Mouse (Mus musculus) midbrain, embryonic 16.5 days (tissue): Measurements from ENCODE around the gene Epyc. TPM values are rescaled to one million over a fixed set of nuclear protein-coding genes. Genes with fewer than 3 reads are reported as not detected.

ENCODE experiments used
- ATAC-seq: fragments of 200-750 bp; cut with Nextera tagmentation; 2 replicates; pipeline ENCODE4 v1.8.0; 2017; ENCODE audit warnings: moderate TSS enrichment
- H3K27ac ChIP-seq: fragments of 300-500 bp; sonication (generic); 2 replicates; pipeline ENCODE4 v1.5.1; 2014; ENCODE audit warnings: mild to moderate bottlenecking, low read length, mixed read lengths
- H3K27me3 ChIP-seq: fragments of 300-500 bp; sonication (generic); 2 replicates; pipeline ENCODE4 v1.6.1; 2014; ENCODE audit warnings: low read depth, low read length, mixed read lengths; ENCODE audit not compliant: control insufficient read depth, insufficient read depth
- H3K36me3 ChIP-seq: fragments of 300-500 bp; sonication (generic); 2 replicates; pipeline ENCODE4 v1.6.1; 2014; ENCODE audit warnings: mild to moderate bottlenecking, low read length, moderate library complexity, mixed read lengths; ENCODE audit not compliant: control insufficient read depth, insufficient read depth
- H3K4me1 ChIP-seq: fragments of 300-500 bp; sonication (generic); 2 replicates; pipeline ENCODE4 v1.6.1; 2014; ENCODE audit warnings: mild to moderate bottlenecking, low read length, mixed read lengths; ENCODE audit not compliant: control insufficient read depth, insufficient read depth
- H3K4me2 ChIP-seq: fragments of 300-500 bp; sonication (generic); 2 replicates; pipeline ENCODE4 v1.6.1; 2014; ENCODE audit warnings: mild to moderate bottlenecking, low read length, mixed read lengths
- H3K4me3 ChIP-seq: fragments of 300-500 bp; sonication (generic); 2 replicates; pipeline ENCODE4 v1.5.1; 2014; ENCODE audit warnings: low read depth, mild to moderate bottlenecking, low read length, moderate library complexity, mixed read lengths
- H3K9ac ChIP-seq: fragments of 300-500 bp; sonication (generic); 2 replicates; pipeline ENCODE4 v1.6.1; 2014; ENCODE audit warnings: low read depth, low read length, mixed read lengths
- H3K9me3 ChIP-seq: fragments of 300-500 bp; sonication (generic); replicated peaks from 2 replicates; pipeline ENCODE4 v1.6.1; 2014; ENCODE audit warnings: mild to moderate bottlenecking, low read length, mixed read lengths; ENCODE audit not compliant: control insufficient read depth, poor library complexity, severe bottlenecking
- WGBS: fragments of 180-500 bp; shearing (Covaris S2); extraction: QIAGEN DNeasy Blood & Tissue Kit; methylation state at CpG from one replicate; pipeline ENCODE4 v1.1.7; 2014; 5-methylcytosine and 5-hydroxymethylcytosine counted together
- polyA plus RNA-seq: library from polyadenylated mRNA; unstranded; fragments of >200 nt; fragmentation: Nextera tagmentation; extraction: Ambion mirVana; gene quantifications from 2 replicates; pipeline ENCODE4 v1.2.1, GENCODE M21; 2015

The Epyc gene
- polyA plus RNA-seq, 1 experiment from 2014 or later, result 0.57 TPM

DNA sequence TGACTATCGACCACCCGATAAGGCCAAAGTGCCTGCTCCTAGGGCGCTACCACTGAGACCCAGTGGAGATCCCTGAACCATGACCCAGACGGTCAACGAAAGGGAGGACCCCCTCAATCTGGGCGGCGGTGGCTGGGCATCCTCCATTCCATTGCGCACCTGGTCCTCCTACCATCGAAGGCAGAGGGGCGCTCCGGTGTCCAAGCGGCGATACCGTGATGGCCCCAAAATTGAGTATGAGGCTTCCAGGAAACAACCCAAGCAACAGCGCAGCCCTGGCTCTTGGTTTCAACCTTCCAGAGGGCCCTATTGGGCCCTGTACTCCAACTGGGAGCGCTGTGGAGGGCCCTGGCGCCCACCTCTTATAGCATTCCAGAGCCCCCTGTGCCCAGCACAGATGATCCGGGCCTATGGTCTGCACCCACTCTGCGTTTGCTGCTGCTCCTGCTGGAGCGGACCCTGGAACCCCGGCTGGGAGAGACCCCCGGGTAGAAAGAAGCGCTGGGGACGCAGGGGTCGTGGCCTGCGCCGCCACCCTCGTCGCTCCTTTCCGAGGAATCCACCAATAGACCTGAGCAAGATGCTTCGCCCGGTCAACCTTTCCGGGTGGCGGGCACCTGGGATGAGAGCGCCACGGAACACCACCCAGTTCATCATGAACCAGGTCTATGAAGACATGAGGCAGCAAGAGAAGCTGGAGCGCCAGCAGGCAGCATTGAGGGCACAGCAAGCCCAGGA is 49.7 kb downstream of the Epyc start:
- no peak for ATAC-seq
- 94% methylated on average over 37 of the region's 37 CpGs for WGBS
- Histone ChIP-seq H3K27ac (no peak overlapping the region), H3K4me2 (no peak overlapping the region), H3K9me3 (no peaks in the 10 kb centered on the region), H3K4me3 (no peak overlapping the region), H3K36me3 (no peaks in the 10 kb centered on the region), H3K9ac (no peak overlapping the region), H3K27me3 (no peaks in the 10 kb centered on the region), H3K4me1 (no peaks in the 10 kb centered on the region)

GRCm38 (mm10) chr10:97702321-97702720 is 58.5 kb downstream of the Epyc start:
- no peak overlapping the region for H3K27ac ChIP-seq
- no peak overlapping the region for H3K4me2 ChIP-seq
- H3K4me3 ChIP-seq, result no peak overlapping the region
- H3K9me3 ChIP-seq, result no peaks in the 10 kb centered on the region
- H3K9ac ChIP-seq, result no peak overlapping the region
- H3K4me1 ChIP-seq, result no peaks in the 10 kb centered on the region
- no peaks in the 10 kb centered on the region for H3K27me3 ChIP-seq
- no peaks in the 10 kb centered on the region for H3K36me3 ChIP-seq
- no peak for ATAC-seq

GRCm38 (mm10) chr10:97704562-97704961 is 60.7 kb downstream of the Epyc start:
- Histone ChIP-seq H3K4me1 (no peaks in the 10 kb centered on the region), H3K4me3 (no peak overlapping the region), H3K4me2 (no peak overlapping the region), H3K27me3 (no peaks in the 10 kb centered on the region), H3K27ac (no peak overlapping the region), H3K9ac (no peak overlapping the region), H3K36me3 (no peaks in the 10 kb centered on the region), H3K9me3 (no peaks in the 10 kb centered on the region)
- ATAC-seq, result no peak
- 46% methylated on average over 1 of the region's 1 CpGs for WGBS

- no peak overlapping the region for H3K27ac ChIP-seq
- 5% methylated on average over 5 of the region's 5 CpGs for WGBS
Observed at GRCm38 (mm10) chr10:97712687-97713086, 68.8 kb downstream of the Epyc start.

DNA sequence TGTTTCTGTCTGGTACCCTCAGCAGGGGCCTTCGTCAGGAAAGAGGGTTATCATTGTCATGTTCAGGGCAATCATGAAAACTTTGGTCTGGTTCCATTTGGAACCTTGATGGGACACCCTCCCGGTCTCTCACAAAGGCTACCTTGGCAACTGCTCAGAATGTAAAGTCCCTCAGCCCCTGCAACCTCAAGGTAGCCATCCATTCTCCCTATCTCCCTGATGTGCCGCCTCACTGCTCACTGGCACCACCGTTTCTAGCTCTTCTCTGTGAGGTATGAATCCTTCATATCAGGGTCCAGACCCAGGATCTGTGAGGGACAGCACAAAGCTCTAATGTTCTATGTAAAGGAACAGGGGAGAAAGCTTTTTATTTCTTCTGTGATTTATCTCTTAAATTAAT is 70.7 kb downstream of the Epyc start:
- no peak for ATAC-seq
- no peaks in the 10 kb centered on the region for H3K36me3 ChIP-seq

More at GRCm38 (mm10) chr10:97712687-97713086, 68.8 kb downstream of the Epyc start:
- Histone ChIP-seq H3K9ac (no peak overlapping the region), H3K4me3 (no peak overlapping the region), H3K9me3 (no peaks in the 10 kb centered on the region), H3K27me3 (no peaks in the 10 kb centered on the region), H3K36me3 (no peaks in the 10 kb centered on the region), H3K4me2 (no peak overlapping the region), H3K4me1 (no peaks in the 10 kb centered on the region)
- ATAC-seq, result peak; percentile 85

DNA sequence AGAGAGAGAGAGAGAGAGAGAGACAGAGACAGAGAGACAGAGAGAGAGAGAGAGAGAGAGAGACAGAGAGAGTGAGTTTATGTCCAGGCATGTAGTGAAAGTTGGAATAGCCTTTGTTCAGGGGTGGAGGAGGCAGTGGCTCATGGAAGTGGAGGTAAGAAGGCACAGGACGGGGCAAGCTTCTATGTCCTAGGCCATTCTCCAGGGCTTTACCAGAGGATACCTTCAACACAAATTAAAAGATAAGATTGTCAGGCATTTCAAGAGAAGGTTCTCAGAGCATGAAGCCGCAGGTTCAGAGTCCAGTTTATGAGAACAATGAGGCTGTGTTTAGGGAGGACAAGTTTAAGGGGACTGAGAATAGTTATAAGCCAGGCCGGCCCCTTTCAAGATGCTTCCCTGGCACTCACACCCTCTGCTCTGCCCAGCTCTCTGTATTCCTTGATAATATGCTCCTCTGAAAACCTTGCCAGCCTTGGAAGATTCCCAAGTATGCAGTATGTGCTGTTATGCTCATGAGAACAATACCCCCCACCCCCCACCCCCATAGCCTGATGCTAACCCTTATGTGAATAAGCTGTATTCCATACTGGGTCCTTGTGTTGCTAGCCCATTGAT is 71.5 kb downstream of the Epyc start:
- no peak overlapping the region for H3K9ac ChIP-seq
- H3K36me3 ChIP-seq, result no peaks in the 10 kb centered on the region
- H3K9me3 ChIP-seq, result no peaks in the 10 kb centered on the region
- no peak overlapping the region for H3K27ac ChIP-seq
- no peak for ATAC-seq
- H3K4me1 ChIP-seq, result no peaks in the 10 kb centered on the region
- H3K27me3 ChIP-seq, result no peaks in the 10 kb centered on the region
- WGBS, result 82% methylated on average over 3 of the region's 3 CpGs
- H3K4me2 ChIP-seq, result no peak overlapping the region
- no peak overlapping the region for H3K4me3 ChIP-seq

More for the DNA sequence above, 70.7 kb downstream of the Epyc start:
- Histone ChIP-seq H3K4me3 (no peak overlapping the region), H3K27ac (no peak overlapping the region), H3K9me3 (no peaks in the 10 kb centered on the region), H3K4me2 (no peak overlapping the region), H3K9ac (no peak overlapping the region), H3K4me1 (no peaks in the 10 kb centered on the region), H3K27me3 (no peaks in the 10 kb centered on the region)
- WGBS, result 49% methylated on average over 4 of the region's 4 CpGs

- H3K4me1 ChIP-seq, result no peaks in the 10 kb centered on the region
- no peak for ATAC-seq
- no peaks in the 10 kb centered on the region for H3K36me3 ChIP-seq
- H3K4me2 ChIP-seq, result no peak overlapping the region
- no peak overlapping the region for H3K4me3 ChIP-seq
- H3K27ac ChIP-seq, result no peak overlapping the region
- H3K9ac ChIP-seq, result no peak overlapping the region
- H3K27me3 ChIP-seq, result no peaks in the 10 kb centered on the region
- WGBS, result 88% methylated on average over 1 of the region's 1 CpGs
- no peaks in the 10 kb centered on the region for H3K9me3 ChIP-seq
Observed at GRCm38 (mm10) chr10:97717233-97717632, 73.4 kb downstream of the Epyc start.

DNA sequence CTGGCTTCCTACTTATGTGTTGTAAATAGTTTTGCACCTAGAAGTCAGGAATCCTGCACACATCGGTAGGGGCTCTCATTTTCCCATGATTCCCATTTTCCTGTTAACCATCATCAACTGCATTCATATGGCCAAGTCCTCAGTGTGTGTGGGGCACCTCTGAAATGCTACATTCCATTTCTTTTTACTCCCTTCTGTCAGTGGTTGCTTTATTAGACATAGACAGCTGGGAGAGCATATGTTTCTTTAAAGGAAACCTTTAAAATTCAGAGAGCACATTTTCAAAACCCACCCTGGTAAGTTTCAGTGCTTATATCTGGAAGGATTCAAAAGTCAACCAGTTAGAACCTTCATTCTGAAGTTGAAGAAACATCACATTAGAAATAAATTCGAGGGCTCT is 74.2 kb downstream of the Epyc start:
- Histone ChIP-seq H3K27ac (no peak overlapping the region), H3K9me3 (no peaks in the 10 kb centered on the region), H3K9ac (no peak overlapping the region), H3K4me2 (no peak overlapping the region), H3K4me1 (no peaks in the 10 kb centered on the region), H3K27me3 (no peaks in the 10 kb centered on the region), H3K4me3 (no peak overlapping the region), H3K36me3 (no peaks in the 10 kb centered on the region)
- 79% methylated on average over 2 of the region's 2 CpGs for WGBS
- no peak for ATAC-seq

- ATAC-seq, result no peak
Observed at GRCm38 (mm10) chr10:97720625-97721024, 76.8 kb downstream of the Epyc start.

More at GRCm38 (mm10) chr10:97720625-97721024, 76.8 kb downstream of the Epyc start:
- no peaks in the 10 kb centered on the region for H3K27me3 ChIP-seq
- H3K27ac ChIP-seq, result no peak overlapping the region
- H3K9ac ChIP-seq, result no peak overlapping the region
- 85% methylated on average over 1 of the region's 1 CpGs for WGBS
- no peak overlapping the region for H3K4me3 ChIP-seq
- no peaks in the 10 kb centered on the region for H3K36me3 ChIP-seq
- H3K4me2 ChIP-seq, result no peak overlapping the region
- no peaks in the 10 kb centered on the region for H3K4me1 ChIP-seq
- H3K9me3 ChIP-seq, result no peaks in the 10 kb centered on the region
